Mouse (Mus musculus): ENCODE measurements around the gene St14.

The St14 gene

GRCm38 (mm10) chr9:31126079-31126478 is 5.6 kb downstream of the St14 start:
- in situ Hi-C loops (cut with MboI, MseI) = no loop called here

GRCm38 (mm10) chr9:31122464-31123030 is 9.1 kb downstream of the St14 start:
- in situ Hi-C loops (cut with MboI, MseI) = no loop called here

GRCm38 (mm10) chr9:31120533-31120915 is 11.1 kb downstream of the St14 start:
- in situ Hi-C loops (cut with MboI, MseI) = no loop called here

- in situ Hi-C loops (cut with MboI, MseI) = no loop called here
These were observed 11.6 kb downstream of the St14 start for GRCm38 (mm10) chr9:31119882-31120532.

GRCm38 (mm10) chr9:31119405-31119804 is 12.2 kb downstream of the St14 start:
- in situ Hi-C loops (cut with MboI, MseI) = no loop called here

DNA sequence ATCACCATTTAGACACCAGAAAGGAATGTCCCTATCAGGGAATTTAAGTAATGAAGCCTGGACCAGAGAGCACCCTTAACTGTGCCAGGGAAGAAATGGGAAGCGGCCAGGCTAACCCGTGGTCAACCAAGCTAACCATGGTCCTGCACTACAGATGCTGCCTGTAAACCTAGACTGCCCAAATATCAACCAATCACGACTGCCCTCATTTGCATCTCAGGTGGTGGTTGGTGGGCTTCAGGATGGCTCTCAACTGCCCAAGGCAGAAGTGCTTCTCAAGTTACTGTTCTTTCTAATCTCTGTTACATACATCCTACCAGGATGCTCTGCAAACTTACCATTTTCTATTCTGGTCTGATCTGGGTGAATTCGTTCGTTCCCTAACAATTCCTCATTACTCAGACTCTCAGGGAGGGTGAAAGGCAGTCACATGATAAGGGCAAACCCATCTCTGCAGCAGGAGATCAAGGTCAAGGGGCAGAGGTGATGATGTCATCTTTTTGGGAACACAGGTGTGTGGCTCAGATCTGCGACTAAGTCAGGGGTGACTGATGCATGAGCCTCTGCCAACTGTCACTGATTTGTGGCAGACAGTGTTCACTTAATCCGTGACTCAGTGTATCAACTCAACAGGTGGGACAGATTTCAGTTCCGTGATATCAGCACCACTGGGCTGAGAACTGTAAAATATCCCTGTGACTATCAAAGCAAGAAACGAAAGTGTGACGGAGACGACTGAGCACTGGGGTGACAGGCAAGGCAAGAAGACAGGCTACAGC is 12.9 kb downstream of the St14 start:
- in situ Hi-C loops (cut with MboI, MseI) = no loop called here

GRCm38 (mm10) chr9:31117488-31117887 is 14.2 kb downstream of the St14 start:
- in situ Hi-C loops (cut with MboI, MseI) = no loop called here

DNA sequence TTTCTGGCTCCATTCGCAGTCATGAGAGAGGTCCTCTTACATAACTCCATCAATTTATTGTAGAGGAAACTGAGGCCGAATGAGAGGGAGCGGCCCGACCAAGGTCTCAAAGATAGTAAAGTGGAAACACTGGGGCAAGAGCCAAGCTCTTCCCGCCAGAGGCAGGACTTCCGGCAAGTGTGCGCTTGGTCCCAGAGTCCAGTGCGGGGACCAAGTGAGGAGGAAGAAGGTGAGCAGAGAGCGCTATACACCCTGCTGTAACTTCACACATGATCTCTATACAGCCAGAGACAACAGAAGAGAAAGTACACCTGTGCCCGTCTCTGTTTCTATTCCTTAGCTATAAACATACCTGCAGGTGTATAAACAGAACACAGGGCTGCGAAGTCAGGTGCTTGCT is 14.6 kb downstream of the St14 start:
- in situ Hi-C loops (cut with MboI, MseI) = no loop called here

DNA sequence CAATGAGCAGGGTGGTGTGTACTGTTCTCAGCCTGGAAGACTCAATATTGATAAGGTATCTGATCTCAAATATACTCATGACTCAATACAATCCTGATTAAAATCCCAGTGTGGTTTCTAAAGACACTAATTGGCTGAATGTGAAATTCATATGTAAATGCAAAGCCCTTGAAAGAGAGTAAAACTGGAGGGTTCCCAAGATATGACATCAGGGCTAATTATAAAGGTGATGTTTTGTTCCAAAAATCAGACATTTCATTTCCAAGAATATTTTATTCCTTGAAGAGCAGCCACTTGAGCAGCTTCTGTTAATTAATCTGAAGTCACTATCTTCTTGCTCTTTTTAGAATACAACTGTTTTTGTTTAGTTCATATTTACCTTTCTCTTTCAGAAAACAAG is 16.1 kb downstream of the St14 start:
- in situ Hi-C loops (cut with MboI, MseI) = no loop called here

- in situ Hi-C loops (cut with MboI, MseI) = no loop called here
These were observed 23.2 kb downstream of the St14 start for GRCm38 (mm10) chr9:31108464-31108863.

DNA sequence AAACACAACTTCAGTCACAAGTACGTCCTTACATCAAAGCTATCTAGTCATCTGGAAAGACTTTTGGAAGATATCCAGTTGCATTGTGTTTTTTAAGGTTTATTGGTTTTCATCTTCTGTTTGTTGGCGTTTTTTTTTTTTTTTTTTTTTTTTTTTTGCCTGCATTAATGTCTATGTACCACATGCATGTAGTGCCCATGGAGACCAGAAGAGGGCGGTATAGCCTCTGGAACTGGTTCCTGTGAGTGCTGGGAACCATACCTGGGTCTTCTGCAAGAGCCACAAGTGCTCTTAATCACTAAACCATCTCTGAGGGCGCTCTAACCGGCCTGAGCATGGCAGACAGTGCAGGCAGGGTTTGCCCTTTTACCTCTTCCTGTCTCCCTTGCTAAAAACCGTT is 33.5 kb downstream of the St14 start:
- in situ Hi-C loops (cut with MboI, MseI) = no loop called here

GRCm38 (mm10) chr9:31097088-31098082 is 34.3 kb downstream of the St14 start:
- in situ Hi-C loops (cut with MboI, MseI) = no loop called here

DNA sequence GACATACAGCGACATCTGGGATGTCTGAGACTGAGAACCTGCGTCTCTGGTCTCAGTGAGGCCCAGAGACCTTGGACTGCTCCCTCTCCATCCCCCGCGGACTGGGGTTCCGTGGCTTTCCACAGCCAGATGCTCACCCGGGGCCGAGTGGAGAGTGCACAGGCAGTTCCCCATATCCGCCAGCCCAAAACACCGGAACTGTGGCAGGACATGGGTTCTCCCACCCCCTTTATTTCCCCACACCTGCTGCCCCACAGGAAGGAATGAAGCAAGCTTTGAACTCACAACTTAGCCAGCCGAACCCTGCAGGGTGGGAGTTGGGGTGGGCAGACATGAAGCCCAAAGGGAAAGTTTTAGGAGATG is 38.8 kb downstream of the St14 start:
- in situ Hi-C loops (cut with MboI, MseI) = no loop called here

DNA sequence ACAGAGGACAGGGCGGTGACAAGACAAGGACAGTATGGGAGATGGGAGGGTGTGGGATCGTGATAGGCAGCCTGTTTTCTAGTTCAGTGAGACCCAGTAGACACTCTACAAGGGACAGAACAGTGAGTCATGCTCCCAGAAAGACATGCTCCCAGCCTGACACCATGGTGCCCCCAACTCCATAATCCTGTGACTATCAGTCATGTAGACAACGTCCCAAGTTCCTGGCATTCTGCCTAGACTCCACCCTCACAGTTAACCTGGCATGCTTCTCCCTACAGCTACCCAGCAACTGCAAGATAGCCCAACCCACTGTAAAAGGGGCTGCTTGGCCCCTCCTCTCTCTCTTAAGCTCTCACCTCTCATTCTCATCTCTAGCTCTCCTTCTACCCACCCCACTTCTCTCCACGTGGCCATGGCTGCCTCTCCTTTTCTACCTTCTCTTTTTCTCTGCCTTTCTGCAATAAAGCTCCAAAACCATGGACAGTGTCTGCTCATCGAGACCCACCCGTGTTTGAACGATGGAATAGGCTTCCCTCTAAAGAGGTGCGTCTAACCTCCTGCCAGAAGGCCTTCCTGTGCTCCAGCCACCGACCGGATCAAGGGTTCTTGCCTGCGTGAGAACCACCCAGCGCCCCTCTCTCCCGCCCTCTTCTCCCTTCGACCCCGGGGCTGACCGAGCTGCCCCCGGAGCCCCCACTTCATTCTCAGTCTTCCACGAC is 39.4 kb downstream of the St14 start:
- in situ Hi-C loops (cut with MboI, MseI) = no loop called here

DNA sequence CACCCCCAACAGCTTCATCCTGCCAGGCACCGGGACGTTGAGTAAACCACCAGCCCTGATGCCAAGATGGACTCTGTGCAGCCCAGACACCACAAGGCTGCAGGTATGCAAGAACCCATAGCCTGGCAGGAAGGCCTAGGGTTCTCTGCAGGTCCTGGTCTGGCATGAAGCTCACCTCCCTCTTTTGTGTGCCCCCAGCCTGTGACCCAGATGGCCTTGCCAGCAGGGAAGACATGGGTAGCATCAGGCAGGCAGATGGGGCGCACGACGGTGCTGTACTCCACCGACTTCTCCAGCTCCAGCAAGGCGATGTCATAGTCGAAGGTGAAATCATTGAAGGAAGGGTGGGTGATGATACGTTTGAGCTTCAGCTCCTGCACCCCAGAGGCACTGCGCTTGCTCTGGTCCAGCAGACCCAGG is 40.5 kb downstream of the St14 start:
- in situ Hi-C loops (cut with MboI, MseI) = no loop called here

- in situ Hi-C loops (cut with MboI, MseI) = no loop called here
These were observed 41.3 kb downstream of the St14 start for GRCm38 (mm10) chr9:31090081-31091023.

GRCm38 (mm10) chr9:31089541-31089940 is 42.1 kb downstream of the St14 start:
- in situ Hi-C loops (cut with MboI, MseI) = loop anchor here (5.0 to 10.0 kb wide), 4 partner anchors 137 to 1425 kb away; no protein-coding TSS in a partner anchor

DNA sequence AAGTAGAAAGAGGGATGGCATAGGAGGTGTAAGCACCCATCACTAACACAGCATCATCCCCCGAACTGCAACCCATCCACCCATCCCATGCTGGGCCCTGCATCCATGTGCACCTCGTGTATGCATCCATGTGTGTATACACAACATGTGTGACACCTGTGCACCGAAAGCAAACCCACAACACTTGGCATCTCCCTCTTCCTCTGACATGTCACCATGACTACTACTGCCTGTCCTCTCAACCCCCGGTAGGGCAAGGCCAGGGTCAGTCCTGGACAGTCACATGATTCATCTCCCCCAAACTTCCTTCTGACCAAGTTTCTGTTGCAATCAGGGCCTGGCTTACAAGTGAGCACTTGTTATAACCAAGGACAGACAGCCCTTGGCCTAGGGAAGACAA is 42.8 kb downstream of the St14 start:
- in situ Hi-C loops (cut with MboI, MseI) = loop anchor here (5.0 to 10.0 kb wide), 4 partner anchors 137 to 1424 kb away; no protein-coding TSS in a partner anchor

GRCm38 (mm10) chr9:31088116-31088515 is 43.5 kb downstream of the St14 start:
- in situ Hi-C loops (cut with MboI, MseI) = loop anchor here (5.0 to 10.0 kb wide), 4 partner anchors 136 to 1423 kb away; no protein-coding TSS in a partner anchor

DNA sequence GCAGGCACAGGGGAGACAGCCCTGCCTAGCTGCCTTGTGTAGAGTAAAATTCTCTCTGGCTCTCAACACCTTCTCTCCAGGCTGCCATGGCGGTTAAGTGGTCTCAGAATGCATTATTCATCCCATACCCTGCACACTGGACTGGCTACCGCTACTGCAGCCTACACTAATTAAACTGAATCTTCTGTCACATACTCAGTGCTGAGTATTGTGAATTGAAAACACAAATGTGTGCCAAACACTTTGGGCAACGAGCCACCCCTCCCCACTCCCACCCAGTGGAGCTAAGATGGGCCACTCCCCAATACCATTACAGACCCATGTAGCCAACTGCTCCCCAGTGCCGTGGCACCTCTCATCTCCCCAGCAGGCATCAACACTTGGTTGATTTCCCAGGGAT is 44.2 kb downstream of the St14 start:
- in situ Hi-C loops (cut with MboI, MseI) = loop anchor here (5.0 to 10.0 kb wide), 4 partner anchors 135 to 1423 kb away; no protein-coding TSS in a partner anchor
